Mouse (Mus musculus): ENCODE data around the gene Plxdc1. TPM values are rescaled to one million over a fixed set of nuclear protein-coding genes. Genes with fewer than 3 reads are reported as not detected.

The Plxdc1 gene
- polyA plus RNA-seq, 1 experiment = 0.02 TPM

GRCm38 (mm10) chr11:98026570-98027296, 40.5 kb upstream of the Plxdc1 start, which contains the start of gene Rpl19:
TSS of gene Rpl19 (plus strand) at chr11:98026710.
- Histone ChIP-seq H3K27me3 (ENCODE audit: control insufficient read depth) (peaks cover 20% of the 10 kb centered on the region), H3K9me3 (ENCODE audit: control insufficient read depth, low read length) (no peaks in the 10 kb centered on the region), H3K4me1 (ENCODE audit: control insufficient read depth) (peaks cover 40% of the 10 kb centered on the region), H3K36me3 (ENCODE audit: control insufficient read depth) (peaks cover 38% of the 10 kb centered on the region), H3K4me3 (replicated peaks) (peak within 1 kb of the TSS; percentile 89)
- TF ChIP-seq GATA1 (IDR thresholded peaks at IDR 0.05; ENCODE audit: low read length) = no peak
- TF ChIP-seq TAL1 (IDR thresholded peaks at IDR 0.05; ENCODE audit: low read length) = no peak

DNA sequence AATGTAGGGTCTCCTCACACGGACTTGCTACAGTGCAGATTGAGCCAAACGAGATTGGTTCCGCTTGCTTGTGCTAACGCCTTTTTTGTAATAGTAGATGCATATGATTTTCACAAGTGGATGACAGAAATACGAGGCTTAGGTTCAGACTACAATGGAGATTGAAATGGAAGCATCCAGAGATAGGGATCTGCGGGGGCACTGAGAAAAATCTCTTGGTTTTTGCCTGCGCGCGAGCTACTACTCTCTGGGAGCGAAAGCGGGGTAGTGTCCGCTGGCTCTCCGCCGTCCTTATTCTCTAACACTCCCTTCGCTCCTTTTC, 40.0 kb upstream of the Plxdc1 start:
- Histone ChIP-seq H3K4me3 (replicated peaks) (peak overlapping the region; percentile 89), H3K9me3 (ENCODE audit: control insufficient read depth, low read length) (no peaks in the 10 kb centered on the region), H3K27me3 (ENCODE audit: control insufficient read depth) (peaks cover 25% of the 10 kb centered on the region), H3K36me3 (ENCODE audit: control insufficient read depth) (peaks cover 35% of the 10 kb centered on the region), H3K4me1 (ENCODE audit: control insufficient read depth) (peaks cover 44% of the 10 kb centered on the region)
- TF ChIP-seq TAL1 (IDR thresholded peaks at IDR 0.05; ENCODE audit: low read length) (no peak), GATA1 (IDR thresholded peaks at IDR 0.05; ENCODE audit: low read length) (0 out of 2 replicates have a peak, but pooled peaks have one; percentile 34)

GRCm38 (mm10) chr11:98024516-98024915, 38.3 kb upstream of the Plxdc1 start:
- Histone ChIP-seq H3K4me1 (ENCODE audit: control insufficient read depth) (peaks cover 44% of the 10 kb centered on the region), H3K4me3 (replicated peaks) (no peak overlapping the region), H3K36me3 (ENCODE audit: control insufficient read depth) (peaks cover 18% of the 10 kb centered on the region), H3K27me3 (ENCODE audit: control insufficient read depth) (peaks cover 42% of the 10 kb centered on the region), H3K9me3 (ENCODE audit: control insufficient read depth, low read length) (no peaks in the 10 kb centered on the region)
- TF ChIP-seq GATA1 (IDR thresholded peaks at IDR 0.05; ENCODE audit: low read length) (no peak), TAL1 (IDR thresholded peaks at IDR 0.05; ENCODE audit: low read length) (no peak)

- Histone ChIP-seq H3K4me3 (replicated peaks) (peak within 1 kb of the TSS; percentile 62), H3K4me1 (ENCODE audit: control insufficient read depth) (peaks cover 33% of the 10 kb centered on the region), H3K27me3 (ENCODE audit: control insufficient read depth) (peaks cover 55% of the 10 kb centered on the region), H3K9me3 (ENCODE audit: control insufficient read depth, low read length) (no peaks in the 10 kb centered on the region), H3K36me3 (ENCODE audit: control insufficient read depth) (peaks cover under 1% of the 10 kb centered on the region; the same call in 1 of the 2 replicates)
- TF ChIP-seq GATA1 (IDR thresholded peaks at IDR 0.05; ENCODE audit: low read length) (no peak), TAL1 (IDR thresholded peaks at IDR 0.05; ENCODE audit: low read length) (no peak)
Observed at GRCm38 (mm10) chr11:98022555-98023371, 36.5 kb upstream of the Plxdc1 start, which contains the start of gene Cacnb1. TSS of gene Cacnb1 (minus strand) at chr11:98023034.

DNA sequence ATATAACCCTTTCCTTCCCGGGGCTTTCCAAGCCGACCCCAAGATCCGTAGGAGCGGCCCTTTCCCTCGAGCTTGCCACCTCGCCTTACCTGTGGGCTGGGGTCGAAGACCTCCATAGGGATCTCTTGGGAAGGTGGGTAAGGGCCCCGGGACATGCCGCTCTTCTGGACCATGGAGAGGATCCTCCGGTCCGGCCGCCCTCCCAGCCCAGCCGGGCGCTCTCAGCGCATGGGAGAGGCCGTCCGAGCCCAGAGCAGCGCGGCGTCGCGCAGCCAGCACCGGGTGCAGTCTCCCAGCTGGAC, 36.0 kb upstream of the Plxdc1 start:
- Histone ChIP-seq H3K4me3 (replicated peaks) (peak overlapping the region; percentile 62), H3K27me3 (ENCODE audit: control insufficient read depth) (peaks cover 55% of the 10 kb centered on the region), H3K4me1 (ENCODE audit: control insufficient read depth) (peaks cover 28% of the 10 kb centered on the region), H3K9me3 (ENCODE audit: control insufficient read depth, low read length) (no peaks in the 10 kb centered on the region), H3K36me3 (ENCODE audit: control insufficient read depth) (no peaks in the 10 kb centered on the region)
- TF ChIP-seq GATA1 (IDR thresholded peaks at IDR 0.05; ENCODE audit: low read length) (no peak), TAL1 (IDR thresholded peaks at IDR 0.05; ENCODE audit: low read length) (no peak)

DNA sequence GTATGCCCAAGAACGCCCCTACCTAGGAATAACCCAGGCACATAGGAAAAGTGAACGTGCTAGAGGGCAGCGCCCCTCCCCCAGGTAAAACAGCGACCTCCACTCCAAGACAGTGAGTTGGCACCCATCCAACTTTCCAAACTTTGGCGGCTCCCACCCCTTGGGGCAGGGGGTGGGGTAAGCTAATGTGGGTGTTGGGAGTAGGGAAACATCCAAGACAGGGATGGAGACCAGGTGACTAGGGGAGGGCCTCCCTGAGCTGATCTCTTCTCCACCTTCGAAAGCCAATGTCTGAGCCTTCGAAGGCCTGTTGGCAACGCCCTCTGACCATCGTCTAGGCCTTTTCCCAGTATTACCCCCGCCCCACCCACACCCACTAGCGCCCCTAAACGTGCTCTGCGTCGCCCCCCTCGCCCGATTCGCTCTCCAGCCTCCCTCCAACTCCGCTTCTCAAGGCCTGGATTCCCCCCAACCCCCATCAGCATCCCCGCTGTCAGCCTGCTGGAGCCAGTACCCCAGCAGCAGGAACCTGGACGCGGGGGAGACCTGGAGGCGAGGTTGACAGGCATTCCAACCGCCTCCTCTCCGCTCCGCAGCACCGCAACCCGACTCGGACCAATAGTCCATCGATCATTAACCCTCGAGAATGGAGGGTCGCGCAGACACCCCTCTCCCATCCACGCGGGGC, 35.5 kb upstream of the Plxdc1 start:
- Histone ChIP-seq H3K27me3 (ENCODE audit: control insufficient read depth) (peaks cover 58% of the 10 kb centered on the region), H3K9me3 (ENCODE audit: control insufficient read depth, low read length) (no peaks in the 10 kb centered on the region), H3K36me3 (ENCODE audit: control insufficient read depth) (no peaks in the 10 kb centered on the region), H3K4me3 (replicated peaks) (peak overlapping the region; percentile 62), H3K4me1 (ENCODE audit: control insufficient read depth) (peaks cover 27% of the 10 kb centered on the region)
- TF ChIP-seq TAL1 (IDR thresholded peaks at IDR 0.05; ENCODE audit: low read length) (no peak), GATA1 (IDR thresholded peaks at IDR 0.05; ENCODE audit: low read length) (no peak)

DNA sequence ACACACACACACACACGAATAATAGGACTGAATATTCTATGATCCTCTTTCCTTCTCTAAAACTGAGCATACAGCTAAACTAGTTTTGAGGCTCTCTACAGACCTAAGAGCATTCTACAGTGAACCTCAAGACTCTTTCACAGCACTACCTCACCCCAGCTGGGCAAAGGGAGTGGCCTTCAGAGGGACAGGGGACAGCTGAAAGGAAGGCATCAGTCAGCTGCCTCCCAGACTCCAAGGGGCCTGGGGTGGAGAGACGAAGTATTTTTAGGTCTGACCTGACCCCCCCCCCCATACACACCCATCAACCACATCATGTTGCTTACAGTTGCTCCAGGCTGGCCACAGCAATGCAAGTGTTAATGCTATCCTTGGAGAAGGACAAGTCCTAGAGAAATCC, 34.9 kb upstream of the Plxdc1 start:
- Histone ChIP-seq H3K27me3 (ENCODE audit: control insufficient read depth) (peaks cover 58% of the 10 kb centered on the region), H3K4me3 (replicated peaks) (no peak overlapping the region), H3K4me1 (ENCODE audit: control insufficient read depth) (peaks cover 24% of the 10 kb centered on the region), H3K36me3 (ENCODE audit: control insufficient read depth) (no peaks in the 10 kb centered on the region), H3K9me3 (ENCODE audit: control insufficient read depth, low read length) (no peaks in the 10 kb centered on the region)
- TF ChIP-seq GATA1 (IDR thresholded peaks at IDR 0.05; ENCODE audit: low read length) = no peak
- TF ChIP-seq TAL1 (IDR thresholded peaks at IDR 0.05; ENCODE audit: low read length) = no peak

GRCm38 (mm10) chr11:98020710-98021109, 34.5 kb upstream of the Plxdc1 start:
- peaks cover 58% of the 10 kb centered on the region for H3K27me3 ChIP-seq (ENCODE audit: control insufficient read depth)
- H3K9me3 ChIP-seq (ENCODE audit: control insufficient read depth, low read length) = no peaks in the 10 kb centered on the region
- no peaks in the 10 kb centered on the region for H3K36me3 ChIP-seq (ENCODE audit: control insufficient read depth)
- no peak overlapping the region for H3K4me3 ChIP-seq (replicated peaks)
- peaks cover 20% of the 10 kb centered on the region for H3K4me1 ChIP-seq (ENCODE audit: control insufficient read depth)
- no peak for TF ChIP-seq GATA1 (IDR thresholded peaks at IDR 0.05; ENCODE audit: low read length)
- no peak for TF ChIP-seq TAL1 (IDR thresholded peaks at IDR 0.05; ENCODE audit: low read length)

All from erythroblast, embryonic 14.5 days (primary cell).